Mouse (Mus musculus): ENCODE results near the gene Gtf3c1.
A peak's percentile ranks its signal among the peaks of the same experiment; 100 is the strongest.

- TF ChIP-seq CTCF (IDR thresholded peaks at IDR 0.05; ENCODE audit: low read depth) (peak; percentile 38; the same call in 1 of the 2 replicates), EP300 (IDR thresholded peaks at IDR 0.05; ENCODE audit: low read depth) (no peak)
Measured at GRCm38 (mm10) chr7:125722127-125722526, 14.5 kb upstream of the Gtf3c1 start.

All from heart, postnatal 0 days (tissue).